Mouse (Mus musculus) forebrain, embryonic 14.5 days (tissue): ENCODE measurements at regions not wholly inside any gene's neighbourhood (a gene's known extent, or its start where the extent isn't known, plus 50 kb on each side); places are given as distances from the start of the nearest gene placed in this dataset.

Experiments used
- ATAC-seq: fragments of 200-750 bp; cut with Nextera tagmentation; 2 replicates; pipeline ENCODE4 v1.8.0; 2017; ENCODE audit warnings: mild to moderate bottlenecking, moderate library complexity
- DNase-seq: peaks from one replicate; pipeline ENCODE4 v3.0.0-alpha.2; 2015; ENCODE audit warnings: low spot score
- H3K27ac ChIP-seq: fragments of 300-500 bp; sonication (generic); 2 replicates; pipeline ENCODE4 v1.5.1; 2014; ENCODE audit warnings: low read depth, mild to moderate bottlenecking, control low read depth, low read length, moderate library complexity
- H3K27me3 ChIP-seq: fragments of 300-500 bp; sonication (generic); replicated peaks from 2 replicates; pipeline ENCODE4 v1.6.1; 2014; ENCODE audit warnings: low read length, control low read depth, mixed read lengths; ENCODE audit not compliant: control insufficient read depth, insufficient read depth
- H3K36me3 ChIP-seq: fragments of 300-500 bp; sonication (generic); 2 replicates; pipeline ENCODE4 v1.6.1; 2014; ENCODE audit warnings: low read length, control low read depth; ENCODE audit not compliant: control insufficient read depth, insufficient read depth
- H3K4me1 ChIP-seq: fragments of 300-500 bp; sonication (generic); 2 replicates; pipeline ENCODE4 v1.6.1; 2014; ENCODE audit warnings: antibody characterized with exemption, low read length, control low read depth; ENCODE audit not compliant: control insufficient read depth, insufficient read depth
- H3K4me2 ChIP-seq: fragments of 300-500 bp; sonication (generic); 2 replicates; pipeline ENCODE4 v1.6.1; 2014; ENCODE audit warnings: mild to moderate bottlenecking, control low read depth, low read length
- H3K4me3 ChIP-seq: fragments of 300-500 bp; sonication (generic); 2 replicates; pipeline ENCODE4 v1.5.1; 2014; ENCODE audit warnings: low read depth, low read length, control low read depth
- H3K9ac ChIP-seq: fragments of 300-500 bp; sonication (generic); 2 replicates; pipeline ENCODE4 v1.6.1; 2014; ENCODE audit warnings: mild to moderate bottlenecking, low read length, control low read depth, moderate library complexity
- H3K9me3 ChIP-seq: fragments of 300-500 bp; sonication (generic); replicated peaks from 2 replicates; pipeline ENCODE4 v1.6.1; 2016; ENCODE audit warnings: low read length, control low read depth, mixed read lengths; ENCODE audit not compliant: control insufficient read depth
- WGBS: fragments of 180-500 bp; shearing (Covaris S2); extraction: QIAGEN DNeasy Blood & Tissue Kit; methylation state at CpG from one replicate; pipeline ENCODE4 v1.1.7; 2014; 5-methylcytosine and 5-hydroxymethylcytosine counted together

GRCm38 (mm10) chr3:105214867-105215266 lies 148.2 kb downstream of the 4930564D02Rik start:
- Histone ChIP-seq H3K9me3 (no peaks in the 10 kb centered on the region), H3K27me3 (no peaks in the 10 kb centered on the region), H3K36me3 (no peaks in the 10 kb centered on the region), H3K27ac (no peak overlapping the region), H3K9ac (no peak overlapping the region), H3K4me3 (no peak overlapping the region), H3K4me1 (no peaks in the 10 kb centered on the region), H3K4me2 (no peak overlapping the region)
- no peak for DNase-seq
- no peak for ATAC-seq
- WGBS: 82% methylated on average over 4 of the region's 4 CpGs

- ATAC-seq: no peak
- WGBS: 29% methylated on average over 7 of the region's 7 CpGs
- Histone ChIP-seq H3K9me3 (no peaks in the 10 kb centered on the region), H3K4me2 (no peak overlapping the region), H3K9ac (no peak overlapping the region), H3K36me3 (no peaks in the 10 kb centered on the region), H3K27me3 (no peaks in the 10 kb centered on the region), H3K4me1 (no peaks in the 10 kb centered on the region), H3K4me3 (no peak overlapping the region), H3K27ac (no peak overlapping the region)
- peak; percentile 17 for DNase-seq
Observed at GRCm38 (mm10) chr3:105215729-105216128, 149.1 kb downstream of the 4930564D02Rik start.

GRCm38 (mm10) chr3:105219630-105220029 lies 153.0 kb downstream of the 4930564D02Rik start:
- no peak for ATAC-seq
- Histone ChIP-seq H3K9ac (no peak overlapping the region), H3K27ac (no peak overlapping the region), H3K9me3 (no peaks in the 10 kb centered on the region), H3K4me3 (no peak overlapping the region), H3K36me3 (no peaks in the 10 kb centered on the region), H3K4me2 (no peak overlapping the region), H3K4me1 (no peaks in the 10 kb centered on the region), H3K27me3 (no peaks in the 10 kb centered on the region)
- DNase-seq: no peak
- WGBS: 71% methylated on average over 3 of the region's 3 CpGs

- Histone ChIP-seq H3K4me3 (no peak overlapping the region), H3K27ac (no peak overlapping the region), H3K9me3 (no peaks in the 10 kb centered on the region), H3K27me3 (no peaks in the 10 kb centered on the region), H3K4me1 (no peaks in the 10 kb centered on the region), H3K36me3 (no peaks in the 10 kb centered on the region), H3K4me2 (no peak overlapping the region), H3K9ac (no peak overlapping the region)
- DNase-seq: no peak
- 88% methylated on average over 1 of the region's 1 CpGs for WGBS
- ATAC-seq: no peak
Observed at GRCm38 (mm10) chr3:105220641-105221040, 154.0 kb downstream of the 4930564D02Rik start.

- Histone ChIP-seq H3K27me3 (no peaks in the 10 kb centered on the region), H3K4me1 (no peaks in the 10 kb centered on the region), H3K27ac (no peak overlapping the region), H3K4me2 (no peak overlapping the region), H3K9me3 (no peaks in the 10 kb centered on the region), H3K9ac (no peak overlapping the region), H3K4me3 (no peak overlapping the region), H3K36me3 (no peaks in the 10 kb centered on the region)
- DNase-seq (no peak), ATAC-seq (no peak)
- 80% methylated on average over 3 of the region's 3 CpGs for WGBS
Observed at GRCm38 (mm10) chr3:105222925-105223324, 156.3 kb downstream of the 4930564D02Rik start.

GRCm38 (mm10) chr3:105223671-105224070 lies 157.0 kb downstream of the 4930564D02Rik start:
- Histone ChIP-seq H3K9ac (no peak overlapping the region), H3K36me3 (no peaks in the 10 kb centered on the region), H3K9me3 (no peaks in the 10 kb centered on the region), H3K27ac (no peak overlapping the region), H3K4me3 (no peak overlapping the region), H3K4me1 (no peaks in the 10 kb centered on the region), H3K27me3 (no peaks in the 10 kb centered on the region), H3K4me2 (no peak overlapping the region)
- no peak for ATAC-seq
- no peak for DNase-seq
- 49% methylated on average over 4 of the region's 4 CpGs for WGBS

DNA sequence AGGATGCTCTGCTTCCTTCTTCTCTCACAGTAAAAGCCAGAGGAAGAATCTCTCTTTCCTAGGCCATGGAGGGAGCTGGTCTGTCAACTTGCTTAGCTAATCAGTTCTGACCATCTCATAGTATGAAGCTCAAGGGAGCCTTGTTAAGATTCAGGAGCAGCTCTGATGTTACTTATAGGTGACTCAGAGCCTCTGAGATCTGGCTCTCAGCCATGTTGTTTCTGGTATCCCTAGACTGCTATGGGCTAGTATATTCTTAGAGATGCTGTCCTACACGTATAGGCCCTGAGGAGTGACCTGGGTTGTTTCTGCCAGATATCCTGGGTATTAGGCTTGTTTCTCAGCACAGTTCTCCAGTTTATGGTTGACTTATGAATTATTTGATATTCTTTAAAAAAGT lies 160.9 kb downstream of the 4930564D02Rik start:
- H3K4me2 ChIP-seq: no peak overlapping the region
- H3K4me3 ChIP-seq: no peak overlapping the region
- H3K9ac ChIP-seq: no peak overlapping the region
- H3K27me3 ChIP-seq: no peaks in the 10 kb centered on the region
- H3K4me1 ChIP-seq: no peaks in the 10 kb centered on the region
- DNase-seq: no peak
- WGBS: 81% methylated on average over 1 of the region's 1 CpGs
- ATAC-seq: no peak
- no peaks in the 10 kb centered on the region for H3K36me3 ChIP-seq
- H3K9me3 ChIP-seq: no peaks in the 10 kb centered on the region
- H3K27ac ChIP-seq: no peak overlapping the region

DNA sequence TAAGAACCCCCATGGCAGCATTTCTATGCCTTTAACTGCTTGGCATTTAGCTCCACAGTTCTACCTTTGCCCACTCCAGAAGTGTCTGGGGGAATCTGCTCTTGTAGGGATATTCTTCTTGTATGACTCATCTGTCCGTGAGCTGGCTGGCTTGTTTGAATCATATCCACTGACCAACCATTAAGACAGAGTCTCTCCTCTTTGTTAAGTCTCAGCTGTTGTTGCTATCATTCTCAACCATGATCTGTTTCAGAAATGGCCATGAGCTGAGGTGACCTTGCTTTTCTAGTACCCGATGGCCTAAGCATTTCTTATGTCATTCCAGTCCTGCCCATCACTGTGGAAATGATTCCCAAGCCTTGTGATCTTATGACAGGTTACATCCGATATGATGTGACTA lies 161.8 kb downstream of the 4930564D02Rik start:
- no peaks in the 10 kb centered on the region for H3K27me3 ChIP-seq
- no peak overlapping the region for H3K9ac ChIP-seq
- DNase-seq (no peak), ATAC-seq (no peak)
- no peaks in the 10 kb centered on the region for H3K36me3 ChIP-seq
- no peaks in the 10 kb centered on the region for H3K9me3 ChIP-seq
- H3K4me2 ChIP-seq: no peak overlapping the region
- WGBS: 93% methylated on average over 3 of the region's 3 CpGs
- no peak overlapping the region for H3K27ac ChIP-seq
- no peaks in the 10 kb centered on the region for H3K4me1 ChIP-seq
- H3K4me3 ChIP-seq: no peak overlapping the region

GRCm38 (mm10) chr3:105241048-105241447 lies 174.4 kb downstream of the 4930564D02Rik start:
- DNase-seq: no peak
- Histone ChIP-seq H3K36me3 (no peaks in the 10 kb centered on the region), H3K9me3 (no peaks in the 10 kb centered on the region), H3K4me1 (no peaks in the 10 kb centered on the region), H3K27ac (no peak overlapping the region), H3K27me3 (no peaks in the 10 kb centered on the region), H3K4me3 (no peak overlapping the region), H3K4me2 (no peak overlapping the region), H3K9ac (no peak overlapping the region)
- ATAC-seq: no peak
- WGBS: 79% methylated on average over 3 of the region's 3 CpGs
